In the genomic region with DNA sequence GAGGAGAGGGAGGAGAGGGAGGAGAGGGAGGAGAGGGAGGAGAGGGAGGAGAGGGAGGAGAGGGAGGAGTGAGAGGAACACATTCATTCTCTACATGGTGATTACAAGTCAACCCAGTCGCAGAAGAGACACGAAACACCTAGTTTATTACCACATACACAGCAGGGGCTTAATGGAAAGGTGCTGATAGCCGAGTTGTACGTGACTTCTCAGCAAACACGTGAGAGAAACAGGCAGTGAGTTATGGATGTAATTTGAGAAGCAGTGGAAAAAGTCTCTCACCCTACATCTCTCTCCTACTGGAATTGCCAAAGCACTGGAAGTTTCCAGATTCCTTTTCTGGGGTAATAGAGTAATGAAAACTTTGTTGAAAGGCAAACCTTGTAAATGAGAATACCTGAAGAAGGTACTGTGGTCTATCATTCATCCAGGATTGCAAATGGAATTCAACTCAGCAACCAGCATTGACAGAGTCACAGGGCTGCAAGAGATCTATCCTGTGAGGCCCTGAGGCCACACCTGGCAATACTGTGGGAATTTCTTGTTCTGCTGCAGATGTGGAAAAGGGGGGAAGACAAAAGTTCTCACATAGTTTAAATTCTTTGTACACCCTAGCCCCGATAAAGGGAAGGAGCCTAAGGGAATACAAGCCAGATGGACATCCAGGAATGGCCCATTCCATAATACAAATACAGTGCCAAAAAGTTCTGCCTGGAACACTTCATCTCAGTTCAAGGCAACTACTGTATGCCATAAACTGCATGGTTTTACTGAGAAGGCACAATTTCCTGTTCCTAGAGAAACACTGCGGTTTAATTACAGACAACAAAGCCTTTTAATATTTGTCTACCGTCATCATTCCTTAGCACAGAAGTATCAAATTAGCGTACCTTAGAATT, we compare ENCODE assay signal across 19 mouse cellular contexts.
DNase-seq lines count a peak whose midpoint lies in the region; ATAC-seq and TF ChIP-seq lines count a peak whose summit lies in the region.
"Had no signal": no experiment of that assay in that cellular context is flagged by ENCODE, and none has a peak within 500 bp of the region (broad histone marks: within the 10 kb centered on the region; RNA-seq: fewer than 3 reads in every experiment).

No protein-coding gene starts in this region.

- H3K36me3 ChIP-seq in stomach, embryonic 15.5 days = no peaks in the 10 kb centered on the region
- H3K36me3 ChIP-seq in stomach, postnatal 0 days (ENCODE audit: control insufficient read depth, insufficient read depth, low read length) = no peaks in the 10 kb centered on the region
- H3K36me3 ChIP-seq: forebrain, embryonic 12.5 days; G1E; heart, embryonic 13.5 days had no signal

- no peak overlapping the region for H3K4me2 ChIP-seq in stomach, embryonic 15.5 days
- H3K4me2 ChIP-seq in stomach, postnatal 0 days (replicated peaks; ENCODE audit: low read depth) = no peak overlapping the region
- H3K4me2 ChIP-seq: forebrain, embryonic 12.5 days; heart, embryonic 13.5 days; liver, embryonic 11.5 days had no signal

- no peak overlapping the region for H3K9ac ChIP-seq in stomach, embryonic 15.5 days
- H3K9ac ChIP-seq in stomach, postnatal 0 days (ENCODE audit: low read length) = no peak overlapping the region
- H3K9ac ChIP-seq: forebrain, embryonic 12.5 days; heart, embryonic 13.5 days had no signal

- DNase-seq in kidney, adult 11 months = peak; percentile 23
- DNase-seq in kidney, postnatal 10 days = no peak
- no peak for DNase-seq in stomach, postnatal 0 days (ENCODE audit: low spot score)
- peak; percentile 63 for DNase-seq in hindlimb bud, embryonic 11.5 days (ENCODE audit: extremely low spot score, low read depth, low spot score)
- no peak for DNase-seq in urinary bladder, postnatal 14 days (ENCODE audit: low spot score)
- no peak for DNase-seq in spleen, adult 18-20 months
- no peak for DNase-seq in frontal cortex, adult 2 months (ENCODE audit: extremely low spot score in 1 of 2, low spot score in 1 of 2)
- DNase-seq: adrenal gland, postnatal 14 days; cerebellum, adult 8-10 months; right cerebral cortex, adult 18-20 months had no signal

- no peak overlapping the region for H3K4me3 ChIP-seq in stomach, embryonic 15.5 days (replicated peaks)
- no peak overlapping the region for H3K4me3 ChIP-seq in stomach, postnatal 0 days (ENCODE audit: low read depth, low read length)
- H3K4me3 ChIP-seq: forebrain, embryonic 12.5 days; heart, embryonic 13.5 days; layer of hippocampus, adult 2 months; megakaryocyte, embryonic 14.5 days had no signal

- H3K9me3 ChIP-seq in stomach, embryonic 15.5 days = no peaks in the 10 kb centered on the region
- no peaks in the 10 kb centered on the region for H3K9me3 ChIP-seq in stomach, postnatal 0 days (ENCODE audit: control insufficient read depth, low read length)
- H3K9me3 ChIP-seq: G1E had no signal

- TF ChIP-seq CTCF in stomach, postnatal 0 days (IDR thresholded peaks at IDR 0.05; ENCODE audit: low read depth) = no peak

- TF ChIP-seq EP300 in stomach, postnatal 0 days (optimal IDR thresholded peaks at IDR 0.05) = no peak

- WGBS in stomach, embryonic 15.5 days = 46% methylated on average over 9 of the region's 9 CpGs
- WGBS in stomach, postnatal 0 days = 42% methylated on average over 9 of the region's 9 CpGs

- 0 out of 2 replicates have a peak, but pooled peaks cover 6% of the 10 kb centered on the region for H3K4me1 ChIP-seq in stomach, embryonic 15.5 days
- no peaks in the 10 kb centered on the region for H3K4me1 ChIP-seq in stomach, postnatal 0 days (replicated peaks; ENCODE audit: control insufficient read depth, insufficient read depth)
- H3K4me1 ChIP-seq: forebrain, embryonic 12.5 days; megakaryocyte, embryonic 14.5 days had no signal

- no peak overlapping the region for H3K27ac ChIP-seq in stomach, embryonic 15.5 days
- no peak overlapping the region for H3K27ac ChIP-seq in stomach, postnatal 0 days (replicated peaks)
- H3K27ac ChIP-seq: forebrain, embryonic 12.5 days; heart, embryonic 13.5 days; layer of hippocampus, adult 2 months had no signal

- H3K27me3 ChIP-seq in stomach, embryonic 15.5 days (replicated peaks) = no peaks in the 10 kb centered on the region
- H3K27me3 ChIP-seq in stomach, postnatal 0 days (ENCODE audit: control insufficient read depth, insufficient read depth, low read length) = no peaks in the 10 kb centered on the region
- H3K27me3 ChIP-seq: heart, embryonic 13.5 days; megakaryocyte, embryonic 14.5 days had no signal

- peak; percentile 58; the same call in 1 of the 2 replicates for ATAC-seq in stomach, embryonic 15.5 days (ENCODE audit: insufficient read depth, low FRiP score, low read depth)
- no peak for ATAC-seq in stomach, postnatal 0 days (ENCODE audit: low FRiP score, low TSS enrichment)
- ATAC-seq: inflammation-experienced regulatory T-cells, adult 6 months; lung, postnatal 0 days had no signal

Comparison
In these comparisons a context has a peak if more than half of its experiments do, and no peak if none do; other contexts are left out.
1. DNase-seq: peak in kidney, adult 11 months (single experiment) and hindlimb bud, embryonic 11.5 days (single experiment); none in kidney, postnatal 10 days (single experiment), stomach, postnatal 0 days (single experiment), urinary bladder, postnatal 14 days (single experiment), spleen, adult 18-20 months (0 of 2) and frontal cortex, adult 2 months (0 of 2).